Mouse (Mus musculus): ENCODE results near the gene Aaas.

Aaas gene

DNA sequence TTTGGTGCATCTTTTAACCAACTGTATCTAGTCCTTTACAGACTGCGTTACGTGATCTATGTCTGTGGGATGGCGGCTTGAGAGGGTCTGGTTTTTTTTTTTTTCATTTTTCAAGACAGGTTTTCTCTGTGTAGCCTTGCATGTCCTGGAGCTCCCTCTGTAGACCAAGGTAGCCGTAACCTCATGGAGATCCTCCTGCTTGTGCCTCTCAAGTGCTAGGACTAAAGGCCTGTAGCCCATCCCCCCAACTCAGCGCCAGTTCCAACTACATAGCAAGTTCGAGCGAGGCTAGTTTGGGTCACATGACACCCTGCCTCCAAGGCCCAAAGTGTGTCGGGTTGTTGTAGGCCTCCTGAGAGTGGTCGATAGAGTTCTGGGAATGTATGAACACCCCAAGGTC, 41.9 kb downstream of the Aaas start:
- DNase-seq (ENCODE audit: low spot score), result no peak

DNA sequence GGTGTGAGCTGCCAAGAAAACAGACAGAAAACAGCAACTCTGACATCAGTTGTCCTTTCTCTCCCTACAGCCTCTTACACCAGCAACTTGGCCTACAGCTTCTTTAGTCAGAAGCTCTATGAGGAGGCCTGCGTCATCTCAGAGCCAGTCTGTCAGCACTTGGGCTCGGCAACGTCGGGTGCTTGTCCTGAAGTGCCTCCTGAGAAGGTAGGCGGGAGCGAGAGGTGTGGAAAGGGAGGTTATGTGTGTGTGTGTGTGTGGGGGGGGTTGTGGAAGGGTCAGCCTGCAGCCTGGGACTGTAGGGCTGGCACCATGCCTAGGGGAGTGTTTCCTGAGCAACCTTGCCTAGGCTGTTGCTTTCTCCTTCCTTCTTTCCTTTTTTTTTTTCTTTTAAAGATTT, 48.0 kb downstream of the Aaas start:
- DNase-seq (ENCODE audit: low spot score), result peak; percentile 75

DNA sequence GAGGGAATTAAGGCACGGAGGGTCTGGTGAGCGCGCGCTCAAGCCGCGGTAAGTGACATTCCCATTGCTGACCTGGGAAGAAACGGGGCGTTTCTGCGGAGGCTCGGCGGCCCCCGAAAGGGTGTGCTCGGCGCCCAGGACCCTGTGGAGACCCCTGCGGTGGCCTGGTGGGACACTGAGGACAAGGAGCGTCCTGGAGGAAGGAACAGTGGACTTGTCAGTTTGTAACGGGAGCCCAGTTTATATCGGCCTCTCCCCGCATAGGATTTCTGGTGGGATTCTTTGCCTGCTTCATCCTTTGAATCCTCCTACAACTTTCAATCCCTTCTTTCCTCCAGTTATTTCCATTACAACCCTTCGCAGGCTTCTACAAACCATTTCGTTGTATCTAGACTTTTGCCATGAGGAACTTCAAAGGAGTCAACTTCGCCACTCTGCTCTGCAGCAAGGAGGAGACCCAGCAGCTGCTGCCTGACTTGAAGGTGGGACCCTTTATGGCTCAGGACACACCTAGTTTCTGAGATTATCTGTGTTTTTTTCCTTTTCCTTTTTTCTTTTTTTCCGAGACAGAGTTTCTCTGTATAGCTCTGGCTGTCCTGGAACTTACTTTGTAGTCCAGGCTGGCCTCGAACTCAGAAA, 54.1 kb downstream of the Aaas start:
- DNase-seq (ENCODE audit: low spot score), result no peak

GRCm38 (mm10) chr15:102295633-102296367, 54.8 kb downstream of the Aaas start, which contains the start of gene Espl1:
Gene Espl1, plus strand, starts transcription at chr15:102296266.
- DNase-seq (ENCODE audit: low spot score), result peak; percentile 94

Data from lung, postnatal 25 days (tissue).